Mouse (Mus musculus): Measurements from ENCODE around the gene Gmds. TPM values are rescaled to one million over a fixed set of nuclear protein-coding genes. Genes with fewer than 3 reads are reported as not detected.

The Gmds gene
- total RNA-seq, 1 experiment from 2014 or later, result 4.0 TPM

DNA sequence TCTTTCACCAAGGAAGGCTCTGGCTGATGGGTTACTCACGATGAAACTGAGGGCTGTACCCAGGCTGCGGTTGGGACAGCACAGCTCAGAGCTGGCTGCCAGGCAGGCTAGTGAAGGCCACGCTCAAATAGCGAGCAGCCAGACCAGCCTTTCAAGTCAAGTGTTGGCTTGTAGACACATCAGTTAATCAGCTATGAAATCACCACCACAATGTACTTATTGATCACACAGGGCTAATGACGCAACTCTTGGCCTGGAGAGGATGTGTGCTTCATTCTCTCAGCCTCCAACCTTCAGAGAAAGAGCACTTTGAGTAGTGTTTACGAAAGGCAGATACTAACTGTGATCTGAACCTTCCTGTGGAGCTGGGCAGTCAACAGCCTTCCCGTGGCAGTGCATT is 383.4 kb downstream of the Gmds start:
- DNase-seq, result peak; percentile 30

DNA sequence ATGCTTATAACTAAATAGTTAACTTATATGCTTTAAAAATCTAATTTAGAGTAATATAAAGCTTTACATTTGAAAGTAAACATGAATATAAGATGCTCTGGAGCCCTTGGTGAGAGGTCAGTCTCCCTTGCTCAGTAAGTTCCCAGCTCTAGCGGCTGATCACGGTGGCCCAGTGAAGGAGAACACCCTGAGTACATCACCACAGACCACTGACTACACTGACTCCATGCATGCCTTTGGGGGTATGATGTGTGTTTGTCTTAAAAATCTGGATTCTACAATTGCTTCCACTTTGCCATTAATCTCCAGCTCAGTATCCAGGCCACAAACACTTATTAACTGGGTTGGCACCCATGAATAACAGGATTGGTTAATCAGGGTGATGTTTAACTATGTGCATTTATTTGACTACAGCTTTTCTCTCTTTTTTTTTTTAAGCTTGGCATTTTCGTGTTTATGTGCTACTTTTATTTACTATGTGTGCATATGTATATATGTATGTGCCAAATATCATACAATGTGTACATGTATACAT is 393.8 kb downstream of the Gmds start:
- DNase-seq, result no peak

DNA sequence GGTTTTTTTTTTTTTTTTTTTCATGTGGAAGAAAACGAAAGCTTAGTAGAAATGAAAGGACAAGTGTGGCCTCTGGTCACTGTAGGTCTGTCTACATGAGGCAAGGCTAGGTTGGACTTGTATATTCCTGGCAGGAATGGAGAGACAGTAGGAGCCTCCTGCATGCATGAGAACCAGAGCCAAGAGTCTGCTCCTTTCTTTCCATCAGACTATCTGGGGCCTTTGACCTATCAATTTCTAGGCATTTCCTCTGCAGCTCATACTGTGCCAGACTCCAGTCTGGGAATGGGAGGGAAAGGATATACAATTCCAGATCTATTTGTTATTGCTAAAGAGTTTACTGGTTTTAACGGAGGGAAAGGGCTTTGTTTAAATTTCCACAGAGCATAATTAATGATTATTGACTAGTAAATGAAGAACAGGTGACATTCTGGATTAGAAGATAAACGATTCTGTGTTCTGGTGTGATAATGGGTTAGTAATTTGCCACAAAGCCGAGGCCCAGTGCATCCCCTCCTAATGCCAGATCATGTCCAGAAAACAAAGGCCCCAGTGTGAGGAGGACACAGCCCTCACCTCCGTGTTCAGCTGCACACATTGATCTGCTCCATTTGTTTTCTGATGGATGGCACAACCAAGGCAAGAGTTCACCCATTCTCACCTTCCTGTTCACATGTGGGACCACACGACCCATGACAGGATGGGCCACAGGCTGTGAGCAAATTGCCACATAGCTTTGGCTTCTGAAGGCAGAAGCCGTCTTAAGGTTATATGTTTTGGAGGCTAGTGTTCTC is 394.9 kb downstream of the Gmds start:
- no peak for DNase-seq

DNA sequence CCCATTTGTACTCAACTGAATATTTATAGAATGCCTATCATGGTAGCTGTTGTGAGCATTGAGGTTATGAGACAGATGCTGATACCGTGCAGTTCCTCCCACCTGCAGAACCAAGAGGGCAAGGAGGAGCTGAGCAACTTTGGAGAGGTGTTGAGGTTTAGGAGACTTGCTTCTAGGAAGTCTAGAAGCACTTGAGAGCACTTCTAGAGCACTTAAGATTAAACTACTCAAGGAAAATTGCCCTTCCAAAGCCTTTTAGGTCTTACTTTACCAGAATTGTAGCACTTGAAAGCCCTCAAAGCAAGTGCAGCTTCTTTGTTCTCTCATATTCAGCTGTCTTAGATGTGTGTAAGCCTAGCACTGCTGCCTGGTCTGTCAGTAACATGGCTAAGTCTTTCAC is 409.2 kb downstream of the Gmds start:
- no peak for DNase-seq

DNA sequence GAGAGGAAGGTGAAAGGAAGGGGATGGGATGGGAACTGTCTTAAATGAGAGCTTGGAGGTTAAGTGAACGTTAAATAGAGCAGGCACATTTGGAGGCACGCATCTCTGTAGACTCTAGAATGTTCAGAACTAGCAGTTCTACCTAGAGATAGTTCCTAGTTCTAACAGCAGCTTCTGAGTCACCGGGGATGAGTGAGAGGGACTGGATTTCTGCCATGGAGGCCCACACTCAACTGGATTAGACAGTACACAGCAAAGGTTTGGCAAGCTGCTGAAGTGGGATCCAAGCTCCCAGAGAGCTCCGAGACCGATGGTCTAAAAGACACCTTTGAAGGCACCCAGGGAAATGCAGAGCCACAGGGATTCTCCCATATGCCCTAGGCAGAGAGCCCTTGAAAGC is 411.9 kb downstream of the Gmds start:
- no peak for DNase-seq

DNA sequence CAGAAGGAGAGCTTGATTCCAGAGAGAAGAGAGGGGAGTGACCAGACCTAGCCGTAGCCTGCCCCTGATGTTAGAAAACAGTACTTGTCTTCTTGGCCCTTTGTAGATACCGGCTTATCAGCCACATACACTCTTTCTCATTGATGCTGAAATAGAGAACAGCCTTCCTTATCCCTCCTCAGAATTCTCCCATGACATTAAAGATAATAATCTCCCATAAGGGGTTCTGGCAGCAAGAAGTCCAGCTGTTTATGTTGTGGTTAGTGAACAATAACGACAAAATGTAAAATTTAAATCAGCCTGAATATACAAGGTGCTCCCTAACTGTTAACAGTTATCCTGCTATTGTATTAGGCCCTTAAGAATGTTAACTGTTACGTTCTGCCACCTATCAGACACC is 414.0 kb downstream of the Gmds start:
- DNase-seq, result no peak

DNA sequence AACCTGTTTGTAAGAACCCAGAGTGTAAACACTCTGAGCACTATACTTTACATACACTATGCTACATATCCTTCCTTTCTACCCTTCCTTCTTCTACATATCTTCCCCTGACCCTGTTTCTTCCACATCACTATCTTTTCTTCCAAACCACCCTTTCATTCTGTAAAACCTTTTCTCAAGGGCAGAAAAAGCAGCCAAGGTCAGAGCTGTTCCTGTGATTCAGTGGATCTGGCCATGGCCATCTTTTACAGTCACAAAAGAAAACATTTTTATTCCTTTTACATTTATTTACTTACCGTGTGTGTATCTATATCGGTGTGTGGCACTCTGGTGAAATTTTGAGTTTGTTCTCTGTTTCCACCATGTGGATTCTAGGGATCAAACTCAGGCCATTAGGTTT is 418.8 kb downstream of the Gmds start:
- DNase-seq, result peak; percentile 39

DNA sequence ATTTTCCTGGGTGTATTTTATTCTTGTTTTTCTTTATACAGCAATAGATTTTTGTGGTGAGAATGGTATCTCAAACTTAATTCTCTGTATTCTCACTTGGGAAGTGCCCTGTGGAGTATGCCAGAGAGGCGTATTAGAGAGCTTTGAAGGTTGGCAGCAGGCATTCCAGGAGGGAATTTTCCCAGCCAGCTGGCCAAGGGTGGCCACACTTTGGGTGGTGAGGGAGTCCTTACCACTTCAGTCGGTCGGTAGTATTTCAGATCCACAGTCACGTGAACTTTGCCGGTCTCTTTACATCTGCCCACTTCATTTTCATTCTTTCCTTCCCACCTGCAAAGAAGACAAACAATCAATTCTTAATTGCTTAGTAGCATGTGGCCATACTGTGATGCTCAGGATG is 421.2 kb downstream of the Gmds start:
- no peak for DNase-seq

DNA sequence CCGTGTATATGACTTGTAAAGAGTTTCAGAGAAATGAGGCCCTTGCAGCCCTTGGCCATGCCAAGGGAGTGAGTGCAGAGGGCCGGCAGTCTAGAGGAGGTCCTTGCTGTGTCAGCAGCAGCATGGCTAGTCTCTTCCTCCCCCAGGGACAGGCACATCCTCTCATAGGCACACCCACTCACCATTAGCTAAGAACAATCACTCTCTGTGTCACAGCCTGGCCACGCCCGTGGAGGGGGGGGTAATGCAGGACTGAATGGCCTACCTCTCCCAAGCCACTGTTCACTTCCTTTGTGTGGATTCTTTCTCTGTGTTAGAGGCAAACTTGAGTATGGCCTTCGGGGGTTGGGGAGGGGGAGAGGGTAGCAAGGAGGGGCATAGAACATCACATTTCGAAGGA is 422.8 kb downstream of the Gmds start:
- peak; percentile 10 for DNase-seq

DNA sequence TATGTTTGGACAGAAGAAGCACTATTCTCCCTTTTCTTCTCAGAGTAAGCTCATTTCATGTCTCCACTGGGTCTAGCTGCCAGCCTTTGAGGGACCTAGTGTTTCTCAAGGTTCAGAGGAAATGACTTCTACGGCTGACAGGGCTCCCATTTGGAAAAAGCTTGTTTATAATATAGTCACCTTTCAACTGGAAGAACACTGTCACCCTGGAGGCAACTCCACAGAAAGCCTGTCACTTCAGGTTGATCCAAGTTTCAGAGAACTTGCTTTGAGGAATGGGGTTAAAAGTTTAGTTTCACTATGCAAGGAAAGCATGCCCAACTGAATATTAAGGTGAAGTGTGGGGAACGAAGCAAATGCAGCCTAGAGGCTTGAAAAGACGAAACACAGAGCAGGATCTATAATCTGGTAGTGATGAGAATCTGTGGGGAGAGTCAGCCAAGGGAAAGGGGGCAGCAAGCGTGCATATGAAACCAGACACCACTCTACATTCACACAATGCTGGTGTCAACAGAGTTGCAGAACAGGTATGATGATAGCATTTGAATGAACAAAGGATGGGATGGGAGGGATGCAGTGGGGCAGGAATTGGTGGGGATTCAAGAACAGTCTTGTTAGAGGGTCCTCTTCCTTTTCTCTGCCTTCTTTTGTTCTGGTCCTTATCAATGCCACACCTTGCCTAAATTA is 423.5 kb downstream of the Gmds start:
- no peak for DNase-seq

DNA sequence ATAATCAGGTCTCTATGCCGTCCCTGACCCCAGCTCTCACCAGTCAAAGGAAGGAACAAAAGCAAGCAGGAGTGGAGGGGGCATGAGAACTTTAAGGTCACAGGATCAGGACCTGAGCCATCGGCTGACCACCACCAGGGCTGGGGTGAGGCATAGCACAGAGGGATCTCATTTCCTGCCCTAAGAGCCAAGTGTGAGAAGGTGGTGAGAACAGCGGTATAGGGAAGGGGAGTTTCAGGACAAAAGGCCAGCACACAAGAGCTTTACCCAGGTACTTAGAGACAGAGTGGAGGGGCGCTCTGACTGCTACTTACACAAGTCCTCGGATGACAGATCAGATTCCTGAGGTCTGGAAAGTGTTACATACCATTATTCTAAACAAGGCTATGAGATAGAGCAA is 426.6 kb downstream of the Gmds start:
- no peak for DNase-seq

DNA sequence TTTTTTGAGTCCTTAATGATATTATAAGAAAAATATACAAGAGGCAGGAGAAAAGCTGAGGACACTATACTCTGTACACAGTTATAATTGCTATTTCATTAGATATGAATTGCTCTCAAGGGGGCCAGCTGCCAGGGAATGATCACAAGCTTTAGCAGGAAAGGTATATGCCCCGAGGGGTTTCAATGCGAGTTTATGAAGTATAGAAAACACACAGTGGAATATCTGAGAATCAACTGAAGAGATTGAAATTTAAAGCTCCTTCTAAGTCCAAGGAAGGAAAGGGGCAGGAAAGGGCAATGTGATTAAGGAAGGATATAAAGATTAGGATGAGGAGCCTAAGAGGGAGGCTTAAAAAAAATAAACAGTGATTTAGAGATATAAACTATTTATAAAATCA is 427.2 kb downstream of the Gmds start:
- DNase-seq, result no peak

DNA sequence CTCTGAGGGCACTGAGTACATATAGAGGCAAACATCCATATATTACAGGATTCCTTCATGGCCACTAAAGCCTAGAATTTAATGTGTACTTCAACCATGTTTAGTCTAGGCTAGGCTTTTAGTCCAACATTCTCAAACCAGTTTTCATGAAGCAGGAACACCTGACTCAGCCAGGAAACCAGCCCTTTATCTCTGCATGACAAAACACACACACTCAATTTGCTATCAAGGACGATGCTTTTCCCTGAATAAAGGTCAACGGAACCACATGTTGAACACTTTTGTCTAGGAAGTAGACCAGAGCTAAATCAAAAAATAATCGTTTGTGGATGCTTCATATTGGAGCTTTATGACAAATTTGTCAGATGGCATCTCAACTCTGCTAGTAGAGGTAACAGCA is 429.5 kb downstream of the Gmds start:
- no peak for DNase-seq

DNA sequence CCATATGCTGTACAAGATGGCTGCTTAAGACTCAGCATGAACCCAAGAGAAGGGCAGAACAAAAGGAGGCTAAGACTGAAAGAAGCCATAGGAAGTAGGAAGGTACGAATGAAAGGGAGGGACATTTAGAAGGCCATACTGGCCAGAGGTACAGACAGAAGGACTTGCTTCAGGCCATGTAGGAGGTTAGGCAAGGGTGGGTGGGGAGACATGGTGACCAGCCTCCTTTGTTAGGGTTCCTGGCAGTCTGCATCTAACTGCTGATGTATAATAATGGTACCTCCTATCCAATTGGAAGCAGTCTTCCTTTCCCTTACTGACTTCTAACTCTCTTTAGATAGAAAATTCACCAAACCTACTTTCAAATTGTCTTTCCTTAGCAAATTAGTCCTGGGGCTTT is 432.0 kb downstream of the Gmds start:
- no peak for DNase-seq

DNA sequence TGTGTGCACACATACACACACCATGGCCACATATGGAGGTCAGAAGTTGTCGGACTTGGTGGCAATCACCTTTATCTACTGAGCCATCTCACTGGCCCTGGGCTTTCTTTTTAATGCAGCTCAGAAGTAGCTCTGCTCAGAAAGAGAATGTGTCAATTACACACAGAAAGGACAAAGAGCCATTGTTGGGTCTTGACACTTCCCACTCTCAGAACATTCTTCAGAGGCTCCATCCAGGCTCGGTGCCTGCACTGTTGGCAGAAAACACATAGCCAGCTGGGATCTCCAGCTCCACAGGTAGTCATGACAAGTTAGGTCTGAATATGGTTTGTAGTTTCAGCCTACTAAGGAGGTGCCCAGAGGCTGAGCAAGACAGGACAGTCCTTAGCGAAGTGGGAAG is 438.3 kb downstream of the Gmds start:
- DNase-seq, result no peak

DNA sequence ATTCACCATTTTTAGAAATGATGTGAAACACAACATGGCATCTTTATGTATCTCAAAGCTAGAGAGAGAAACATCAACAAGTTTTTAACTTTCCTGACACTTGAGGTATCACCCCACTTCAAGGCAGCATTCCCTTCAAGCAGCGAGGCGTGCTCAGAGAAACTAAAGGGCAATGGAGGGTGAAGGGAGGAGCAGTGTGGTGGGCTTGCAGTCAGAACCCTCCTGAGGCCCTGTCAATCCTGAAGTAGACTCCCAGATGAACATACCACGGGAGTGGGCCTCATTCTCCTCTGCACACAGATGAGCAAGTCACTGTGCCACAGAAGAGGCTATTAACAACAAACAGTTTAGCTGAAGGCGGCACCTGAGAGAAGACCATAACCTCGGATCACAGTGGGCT is 439.1 kb downstream of the Gmds start:
- DNase-seq, result no peak

DNA sequence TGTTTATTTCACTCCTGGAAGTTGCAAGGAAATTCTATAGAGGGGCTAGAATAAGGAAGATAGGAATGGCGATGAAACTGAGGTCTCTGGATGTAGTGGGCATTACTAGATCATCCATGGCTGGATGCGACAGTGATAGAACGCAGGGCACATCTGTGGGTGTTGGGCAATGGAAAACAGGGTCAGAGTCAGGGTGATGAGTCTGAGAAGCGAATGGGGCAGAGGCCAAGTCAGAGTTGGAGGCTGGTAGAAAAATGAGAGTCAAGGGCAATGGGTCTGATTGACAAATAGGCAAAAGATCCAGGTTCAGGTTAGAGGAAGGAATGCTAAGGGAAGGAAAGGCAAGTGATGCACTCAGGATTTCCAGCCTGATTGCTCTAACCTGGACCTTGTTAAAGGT is 441.0 kb downstream of the Gmds start:
- no peak for DNase-seq

DNA sequence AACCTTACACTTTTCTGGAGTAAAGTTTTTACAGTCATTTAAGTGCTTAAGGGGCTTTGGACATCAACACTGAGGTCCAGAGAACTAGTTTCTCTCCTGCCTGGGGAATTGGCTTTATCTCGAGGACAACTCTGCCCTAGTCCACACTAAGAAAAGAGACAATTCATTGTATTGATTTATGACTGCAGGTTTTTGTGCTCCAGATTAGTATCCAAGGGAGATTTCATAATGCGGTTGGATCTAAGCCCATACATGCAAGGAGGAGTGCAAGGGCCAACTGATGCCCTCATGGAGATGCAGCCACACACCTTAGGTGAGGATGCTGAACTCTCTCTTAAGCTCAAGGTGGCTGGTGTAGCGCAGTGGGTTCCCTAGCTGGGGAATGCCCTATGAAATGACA is 444.0 kb downstream of the Gmds start:
- DNase-seq, result no peak

DNA sequence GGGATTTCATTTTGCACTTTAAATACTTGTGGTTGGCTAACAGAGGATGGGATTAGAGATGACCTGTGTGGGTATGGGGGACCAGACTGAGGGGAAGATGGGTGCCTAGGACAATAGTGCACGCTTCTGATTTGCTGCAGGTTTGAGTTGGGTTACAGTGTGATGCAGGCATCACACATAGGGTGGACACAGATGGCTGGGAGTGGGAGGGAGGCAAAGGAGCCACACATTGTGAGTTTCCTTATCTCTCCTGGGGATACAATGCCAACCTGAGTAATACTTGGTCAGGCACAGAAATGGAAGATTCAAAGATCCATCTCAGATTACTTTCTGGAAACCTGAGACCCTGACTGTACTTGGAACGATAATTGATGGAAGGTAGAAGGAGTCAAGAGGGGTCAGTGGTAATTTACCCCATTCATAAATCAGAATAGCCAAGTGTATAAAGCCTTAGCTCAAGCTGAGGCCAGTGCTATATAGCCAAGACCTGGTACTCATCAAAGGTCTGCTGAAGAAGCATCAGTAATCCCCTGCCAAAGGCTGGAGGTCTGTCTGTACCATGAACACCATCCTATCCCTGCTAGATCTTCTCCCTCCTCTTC is 445.5 kb downstream of the Gmds start:
- DNase-seq, result no peak

DNA sequence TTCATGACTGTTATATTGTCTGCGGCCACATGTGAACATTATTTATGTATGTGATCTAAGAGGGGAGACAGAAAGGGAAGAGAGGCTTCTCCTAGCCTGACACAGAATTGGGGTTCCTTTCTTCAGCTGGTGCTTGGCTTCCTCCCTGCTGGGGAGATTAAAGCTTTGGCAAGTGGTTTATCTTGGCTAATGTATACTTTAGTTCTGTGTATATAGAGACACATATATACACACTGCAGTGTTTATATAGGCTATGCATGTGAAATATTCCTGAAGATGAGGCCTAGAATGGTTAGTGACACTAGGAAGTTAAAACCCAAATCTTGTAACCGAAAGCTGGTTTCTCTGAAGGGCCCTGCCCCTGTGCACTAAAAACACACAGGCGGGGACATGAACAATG is 450.0 kb downstream of the Gmds start:
- no peak for DNase-seq

DNA sequence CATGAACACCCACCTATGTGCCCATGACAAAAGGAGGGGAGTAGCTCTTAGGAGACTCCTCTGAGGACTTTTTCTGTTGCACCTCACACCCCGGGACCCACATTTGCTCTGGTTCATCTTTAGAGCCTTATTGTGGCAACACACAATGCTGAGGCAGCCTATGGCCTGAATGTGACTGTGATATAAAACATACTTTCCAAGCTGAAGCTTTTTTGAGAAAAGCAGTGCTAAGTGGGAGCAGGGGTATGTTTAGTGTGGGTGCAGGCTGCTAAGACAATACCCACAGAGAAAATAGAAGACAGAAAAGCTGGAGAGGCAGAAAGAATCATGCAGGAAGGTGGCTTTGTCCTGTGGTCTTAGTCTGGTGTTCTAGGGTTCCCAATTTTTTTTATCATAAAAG is 452.8 kb downstream of the Gmds start:
- no peak for DNase-seq

DNA sequence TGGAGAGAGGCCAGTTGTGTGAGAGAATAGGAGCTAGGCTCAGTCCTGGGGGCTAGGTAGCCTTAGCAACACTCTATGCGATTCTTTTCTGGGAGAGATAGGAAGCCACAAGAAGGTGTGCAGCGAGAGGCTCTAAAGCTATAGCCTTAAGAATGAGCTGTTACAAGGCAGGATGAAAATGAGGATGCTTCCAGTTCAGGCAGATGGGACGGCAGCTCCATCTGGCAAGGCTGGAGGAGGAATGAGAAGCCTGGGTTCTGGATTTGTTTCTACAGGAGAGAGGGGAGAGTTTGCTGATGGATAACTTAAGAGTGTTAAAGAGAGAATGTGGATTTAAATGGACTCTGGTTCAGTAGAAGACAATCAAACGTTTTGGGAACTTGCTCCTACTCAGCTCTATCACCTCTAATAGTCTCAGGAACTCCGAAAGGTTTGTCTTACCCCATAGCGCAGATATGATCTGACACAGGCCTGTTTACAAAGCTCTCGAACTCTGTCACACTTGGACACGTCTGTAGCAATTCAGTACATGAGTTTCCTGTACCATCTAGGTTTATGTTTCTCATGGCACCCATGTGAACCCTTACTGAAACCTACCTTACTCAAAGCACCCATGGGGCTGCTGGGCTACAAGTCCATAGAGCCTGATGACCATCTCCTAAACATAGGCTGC is 459.6 kb downstream of the Gmds start:
- no peak for DNase-seq

DNA sequence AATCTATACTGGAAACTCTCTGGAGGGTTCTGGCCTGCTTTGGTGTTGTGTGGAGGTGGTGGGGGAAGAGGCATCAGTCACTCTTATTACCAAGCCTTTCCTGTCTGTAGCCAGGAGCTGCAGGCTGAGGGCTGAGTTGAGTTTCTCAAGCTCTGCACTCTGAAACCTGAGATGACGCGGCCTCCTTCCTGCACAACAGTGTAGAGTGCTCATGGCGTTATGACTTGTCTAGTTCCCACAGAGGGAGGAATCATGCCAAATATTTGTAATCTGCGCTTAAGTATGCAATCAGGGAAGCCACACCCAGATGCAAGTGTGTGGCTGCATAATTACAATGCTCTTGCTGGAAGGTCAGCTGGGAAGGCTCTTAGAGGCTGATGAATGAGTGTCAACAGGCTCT is 461.5 kb downstream of the Gmds start:
- peak; percentile 31 for DNase-seq
